Mouse (Mus musculus) cortical plate, adult 2 months (tissue): ENCODE measurements around the gene Gcnt3.

Experiments
- CTCF ChIP-seq: fragments of 200-500 bp; IDR thresholded peaks from 2 replicates; pipeline ENCODE4 v1.5.1; 2011; ENCODE audit warnings: mild to moderate bottlenecking, control low read depth, low read length; ENCODE audit not compliant: insufficient read depth; ENCODE audit errors: extremely low read depth
- POLR2A ChIP-seq: fragments of 200-500 bp; IDR thresholded peaks from 2 replicates; pipeline ENCODE4 v1.6.1; 2011; ENCODE audit warnings: mild to moderate bottlenecking, low read length, control low read depth; ENCODE audit not compliant: insufficient read depth; ENCODE audit errors: extremely low read depth

- TF ChIP-seq CTCF (no peak), POLR2A (no peak)
Measured at GRCm38 (mm10) chr9:70087379-70087778, 49.5 kb upstream of the Gcnt3 start.
